Mouse (Mus musculus) regulatory T cell (primary cell): ENCODE results near the gene Gm11116.
"Not testable (repeated sequence)": the region's sequence is repeated elsewhere in the genome, so short reads cannot be mapped to it uniquely, and the experiment has no call there.

Source experiments
- in situ Hi-C: fragments of 300-600 bp; cut with MboI, MseI; formaldehyde crosslinking; loops from one replicate; pipeline ENCODE4 v1.15.1; 2025; ENCODE audit warnings: high pct_unique_total_duplicates

The Gm11116 gene

GRCm38 (mm10) chr5:88111430-88111829, at the start of gene Gm11116:
Gm11116 (minus strand) TSS chr5:88111530.
- in situ Hi-C loops: no loop called here

GRCm38 (mm10) chr5:88153999-88154398, 42.7 kb upstream of the Gm11116 start, which contains the start of gene Gm11115:
Gm11115 (minus strand) TSS chr5:88154099.
- in situ Hi-C loops: no loop called here

DNA sequence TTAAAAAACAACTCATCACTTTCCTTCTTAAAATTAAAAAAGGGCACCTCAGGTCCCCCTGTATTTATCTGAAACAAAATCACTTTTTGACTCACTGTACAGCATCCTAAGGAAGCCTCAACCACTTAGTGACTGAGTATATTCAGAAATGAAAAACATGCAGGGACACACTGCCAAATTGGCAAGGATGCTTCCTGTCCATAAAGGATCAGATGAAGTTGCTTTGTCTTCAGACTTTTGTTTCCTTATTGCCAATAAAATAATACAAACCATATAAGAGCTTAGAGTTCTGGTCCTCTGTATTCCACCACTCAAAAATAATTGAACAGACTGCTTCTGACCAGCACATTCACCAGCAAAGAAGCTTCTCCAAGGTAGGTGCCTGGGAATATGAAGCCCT, 25.1 kb downstream of the Gm11116 start, which contains the start of gene Smr2:
Gene Smr2, plus strand, starts transcription at position 301 of the 400 bp plus-strand sequence.
- in situ Hi-C loops: not testable (repeated sequence)
